Mouse (Mus musculus): Measurements from ENCODE around the gene Tapt1. TPM values are rescaled to one million over a fixed set of nuclear protein-coding genes. Genes with fewer than 3 reads are reported as not detected.

The Tapt1 gene
- total and polyA plus RNA-seq, 2 experiments from 2014 or later: 19.1 to 70.5 TPM

DNA sequence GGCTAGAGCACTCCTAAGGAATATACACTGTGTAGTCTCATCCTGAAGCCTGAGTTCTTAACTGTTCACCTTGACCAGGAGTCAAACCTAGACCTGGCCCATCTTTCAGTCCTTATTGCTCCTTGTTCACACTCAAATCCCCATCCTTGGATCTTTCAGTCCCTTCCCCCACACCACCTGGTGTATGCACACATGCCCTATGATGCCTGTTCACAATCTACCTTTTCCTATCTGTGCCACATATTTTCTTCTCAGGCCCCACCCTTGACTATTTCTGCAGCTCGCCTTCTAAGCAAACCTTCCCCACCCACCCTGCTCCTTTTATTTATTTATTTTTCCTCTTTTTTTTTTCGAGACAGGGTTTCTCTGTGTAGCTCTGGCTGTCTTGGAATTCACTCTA, 12.4 kb downstream of the Tapt1 start:
- TF ChIP-seq CTCF (IDR thresholded peaks at IDR 0.05; ENCODE audit: low read depth): no peak
- no peaks in the 10 kb centered on the region for H3K9me3 ChIP-seq (ENCODE audit: low read length)
- H3K27me3 ChIP-seq (ENCODE audit: insufficient read depth, low read length): no peaks in the 10 kb centered on the region
- ATAC-seq (no peak), DNase-seq (no peak)
- no peak overlapping the region for H3K4me2 ChIP-seq (ENCODE audit: low read depth)
- no peak overlapping the region for H3K27ac ChIP-seq (ENCODE audit: low read depth, low read length)
- no peak overlapping the region for H3K4me3 ChIP-seq (ENCODE audit: low read depth, low read length)
- H3K9ac ChIP-seq: no peak overlapping the region
- WGBS: 88% methylated on average over 2 of the region's 2 CpGs
- no peaks in the 10 kb centered on the region for H3K4me1 ChIP-seq (ENCODE audit: insufficient read depth)
- H3K36me3 ChIP-seq (ENCODE audit: insufficient read depth): peaks cover 11% of the 10 kb centered on the region; the same call in 1 of the 2 replicates

DNA sequence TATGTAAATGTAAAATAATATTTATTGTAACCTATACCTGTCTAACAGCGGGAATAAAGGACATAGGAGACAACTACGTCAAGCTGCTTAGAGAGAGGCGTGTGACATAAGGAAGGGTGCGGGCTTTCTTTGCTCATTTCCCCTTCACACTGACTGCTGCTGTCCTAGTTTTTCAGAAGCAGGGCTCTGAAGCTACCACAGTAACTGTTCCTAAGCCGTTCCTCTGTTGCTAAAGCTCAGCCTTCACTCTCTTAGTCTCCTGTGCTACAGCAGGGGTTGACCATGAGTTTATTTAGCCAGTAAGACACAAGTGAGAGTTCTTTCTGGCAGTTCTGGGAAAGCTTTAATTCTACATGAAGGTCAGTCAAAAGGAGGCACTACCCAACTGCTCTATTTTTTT, 13.0 kb downstream of the Tapt1 start:
- DNase-seq (no peak), ATAC-seq (no peak)
- Histone ChIP-seq H3K4me1 (ENCODE audit: insufficient read depth) (no peaks in the 10 kb centered on the region), H3K4me2 (ENCODE audit: low read depth) (no peak overlapping the region), H3K4me3 (ENCODE audit: low read depth, low read length) (no peak overlapping the region), H3K36me3 (ENCODE audit: insufficient read depth) (peaks cover 11% of the 10 kb centered on the region; the same call in 1 of the 2 replicates), H3K27ac (ENCODE audit: low read depth, low read length) (no peak overlapping the region), H3K27me3 (ENCODE audit: insufficient read depth, low read length) (no peaks in the 10 kb centered on the region), H3K9me3 (ENCODE audit: low read length) (no peaks in the 10 kb centered on the region), H3K9ac (no peak overlapping the region)
- 94% methylated on average over 5 of the region's 5 CpGs for WGBS
- no peak for TF ChIP-seq CTCF (IDR thresholded peaks at IDR 0.05; ENCODE audit: low read depth)

DNA sequence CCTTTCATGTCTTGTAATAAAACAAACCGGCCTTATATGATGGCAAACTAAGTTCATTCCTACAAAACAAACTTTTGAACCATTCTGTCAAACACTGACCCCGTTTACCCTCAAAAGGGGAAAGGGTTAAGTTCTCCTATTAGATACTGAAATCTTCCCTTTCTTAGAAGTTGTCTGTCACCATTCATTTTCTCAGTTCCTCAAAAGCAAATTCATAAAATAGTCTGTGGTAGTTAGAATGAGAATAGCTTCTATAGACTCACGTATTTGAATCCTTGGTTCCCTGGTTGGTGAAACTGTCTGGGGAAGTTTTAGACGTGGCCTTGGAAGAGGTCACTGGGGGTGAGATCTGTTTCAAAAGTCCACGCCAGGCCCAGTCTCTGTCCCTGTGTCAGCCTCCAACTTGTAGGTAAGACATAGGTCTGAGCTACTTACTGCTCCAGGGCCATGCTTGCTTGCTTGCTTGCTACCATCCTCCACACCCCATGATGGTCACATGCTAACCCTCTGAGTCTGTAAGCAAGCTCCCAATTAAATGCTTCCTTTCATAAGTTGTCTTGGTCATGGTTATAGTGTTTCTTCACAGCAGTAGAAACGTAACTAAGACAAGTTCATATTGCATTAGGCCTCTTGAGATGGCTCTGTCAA, 14.5 kb downstream of the Tapt1 start:
- H3K27me3 ChIP-seq (ENCODE audit: insufficient read depth, low read length): no peaks in the 10 kb centered on the region
- H3K36me3 ChIP-seq (ENCODE audit: insufficient read depth): peaks cover 11% of the 10 kb centered on the region; the same call in 1 of the 2 replicates
- H3K4me1 ChIP-seq (ENCODE audit: insufficient read depth): no peaks in the 10 kb centered on the region
- H3K4me2 ChIP-seq (ENCODE audit: low read depth): no peak overlapping the region
- no peak for TF ChIP-seq CTCF (IDR thresholded peaks at IDR 0.05; ENCODE audit: low read depth)
- ATAC-seq (no peak), DNase-seq (no peak)
- no peak overlapping the region for H3K9ac ChIP-seq
- no peak overlapping the region for H3K27ac ChIP-seq (ENCODE audit: low read depth, low read length)
- H3K4me3 ChIP-seq (ENCODE audit: low read depth, low read length): no peak overlapping the region
- 88% methylated on average over 6 of the region's 6 CpGs for WGBS
- H3K9me3 ChIP-seq (ENCODE audit: low read length): no peaks in the 10 kb centered on the region

DNA sequence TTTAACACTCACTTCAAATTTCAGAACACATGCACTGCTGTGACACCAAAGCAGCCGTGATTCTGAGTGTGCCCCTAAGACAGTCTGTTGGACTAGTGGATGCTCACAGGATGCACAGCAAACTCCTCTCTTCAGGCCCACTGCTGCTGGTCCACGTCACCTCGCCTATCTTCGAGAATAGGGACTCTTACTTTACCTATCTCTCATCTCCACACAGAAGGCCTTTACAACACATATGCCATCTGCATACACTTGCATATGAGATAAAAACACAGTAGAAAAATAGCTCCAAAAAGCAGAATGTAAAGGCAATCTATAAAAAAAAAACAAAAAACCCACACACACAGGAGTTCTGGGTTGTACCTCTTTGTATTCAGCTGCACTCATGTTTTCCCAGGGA, 19.1 kb downstream of the Tapt1 start:
- Histone ChIP-seq H3K4me3 (ENCODE audit: low read depth, low read length) (no peak overlapping the region), H3K36me3 (ENCODE audit: insufficient read depth) (peaks cover 11% of the 10 kb centered on the region; the same call in 1 of the 2 replicates), H3K9me3 (ENCODE audit: low read length) (no peaks in the 10 kb centered on the region), H3K27me3 (ENCODE audit: insufficient read depth, low read length) (no peaks in the 10 kb centered on the region), H3K4me1 (ENCODE audit: insufficient read depth) (no peaks in the 10 kb centered on the region), H3K27ac (ENCODE audit: low read depth, low read length) (no peak overlapping the region), H3K4me2 (ENCODE audit: low read depth) (no peak overlapping the region), H3K9ac (no peak overlapping the region)
- 87% methylated on average over 4 of the region's 4 CpGs for WGBS
- TF ChIP-seq CTCF (IDR thresholded peaks at IDR 0.05; ENCODE audit: low read depth): no peak
- ATAC-seq (no peak), DNase-seq (no peak)

DNA sequence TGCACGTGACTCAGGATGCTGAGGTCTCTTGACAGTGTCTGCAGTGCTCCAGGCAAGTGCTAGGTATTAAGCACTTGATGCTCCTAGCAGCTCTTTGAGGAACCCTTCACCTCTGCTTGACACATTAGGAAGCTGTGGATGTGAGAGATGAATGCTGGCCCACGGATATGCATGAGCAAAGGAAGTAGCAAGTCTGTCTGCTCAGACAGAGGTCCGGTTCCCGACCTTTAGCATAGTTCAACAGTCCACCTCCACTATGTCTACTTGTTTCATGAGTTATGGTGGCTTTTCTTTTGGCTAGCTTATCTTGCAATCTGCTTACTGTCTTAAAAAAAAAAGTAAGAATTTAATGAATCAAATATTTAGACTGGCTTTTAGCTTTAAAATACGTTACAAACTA, 19.8 kb downstream of the Tapt1 start:
- DNase-seq (no peak), ATAC-seq (no peak)
- Histone ChIP-seq H3K4me3 (ENCODE audit: low read depth, low read length) (no peak overlapping the region), H3K36me3 (ENCODE audit: insufficient read depth) (peaks cover 11% of the 10 kb centered on the region; the same call in 1 of the 2 replicates), H3K4me2 (ENCODE audit: low read depth) (no peak overlapping the region), H3K4me1 (ENCODE audit: insufficient read depth) (no peaks in the 10 kb centered on the region), H3K27me3 (ENCODE audit: insufficient read depth, low read length) (no peaks in the 10 kb centered on the region), H3K27ac (ENCODE audit: low read depth, low read length) (no peak overlapping the region), H3K9ac (no peak overlapping the region), H3K9me3 (ENCODE audit: low read length) (no peaks in the 10 kb centered on the region)
- 88% methylated on average over 5 of the region's 5 CpGs for WGBS
- TF ChIP-seq CTCF (IDR thresholded peaks at IDR 0.05; ENCODE audit: low read depth): no peak

DNA sequence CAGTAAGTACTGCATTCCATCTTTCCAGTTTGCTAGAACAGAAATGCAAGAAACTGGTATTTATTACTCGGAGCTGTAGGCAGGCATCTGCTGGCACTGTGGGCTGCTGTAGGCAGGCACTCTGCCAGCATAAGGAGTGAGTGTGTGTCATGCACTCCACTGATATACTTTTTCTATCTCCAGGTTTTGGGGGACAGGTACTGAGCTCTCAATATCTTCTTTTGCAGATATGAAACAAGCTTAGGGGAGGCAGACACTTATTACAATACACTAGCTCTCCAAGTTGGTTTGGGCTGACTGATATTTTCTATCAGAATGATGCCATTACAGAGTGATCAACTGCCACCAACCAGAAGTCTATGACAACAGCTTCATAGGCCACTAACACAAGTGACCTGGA, 23.0 kb downstream of the Tapt1 start:
- H3K4me2 ChIP-seq (ENCODE audit: low read depth): no peak overlapping the region
- no peak overlapping the region for H3K4me3 ChIP-seq (ENCODE audit: low read depth, low read length)
- no peak overlapping the region for H3K9ac ChIP-seq
- no peaks in the 10 kb centered on the region for H3K36me3 ChIP-seq (ENCODE audit: insufficient read depth)
- no peak for DNase-seq
- no peak for ATAC-seq
- no peak for TF ChIP-seq CTCF (IDR thresholded peaks at IDR 0.05; ENCODE audit: low read depth)
- no peak overlapping the region for H3K27ac ChIP-seq (ENCODE audit: low read depth, low read length)
- H3K27me3 ChIP-seq (ENCODE audit: insufficient read depth, low read length): no peaks in the 10 kb centered on the region
- whole genome bisulfite sequencing: 55% methylated on average over 1 of the region's 1 CpGs
- no peaks in the 10 kb centered on the region for H3K4me1 ChIP-seq (ENCODE audit: insufficient read depth)
- H3K9me3 ChIP-seq (ENCODE audit: low read length): no peaks in the 10 kb centered on the region

DNA sequence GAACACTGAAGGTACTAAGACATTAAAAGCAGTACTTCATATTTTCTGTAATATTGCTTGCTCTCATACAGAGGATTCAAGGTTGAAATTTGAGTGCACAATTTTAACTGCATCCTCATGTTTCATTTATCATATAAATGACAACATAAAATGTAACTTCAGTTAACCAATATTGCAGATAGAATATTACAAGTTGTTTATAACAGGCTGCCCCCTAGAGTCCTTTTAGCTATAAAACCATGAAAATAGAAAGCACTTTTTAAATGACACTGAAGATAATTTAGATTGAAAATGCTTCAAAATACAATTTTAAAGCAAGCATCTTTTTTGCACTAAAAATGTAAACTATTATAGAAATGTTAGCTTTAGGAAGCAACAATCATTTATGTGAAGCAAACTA, 24.8 kb downstream of the Tapt1 start:
- Histone ChIP-seq H3K27me3 (ENCODE audit: insufficient read depth, low read length) (no peaks in the 10 kb centered on the region), H3K4me3 (ENCODE audit: low read depth, low read length) (no peak overlapping the region), H3K9me3 (ENCODE audit: low read length) (no peaks in the 10 kb centered on the region), H3K4me2 (ENCODE audit: low read depth) (no peak overlapping the region), H3K36me3 (ENCODE audit: insufficient read depth) (no peaks in the 10 kb centered on the region), H3K4me1 (ENCODE audit: insufficient read depth) (no peaks in the 10 kb centered on the region), H3K27ac (ENCODE audit: low read depth, low read length) (no peak overlapping the region), H3K9ac (no peak overlapping the region)
- peak; percentile 9 for DNase-seq
- peak; percentile 22; the same call in 1 of the 2 replicates for TF ChIP-seq CTCF (IDR thresholded peaks at IDR 0.05; ENCODE audit: low read depth)
- no peak for ATAC-seq
